Mouse (Mus musculus) neutrophil, adult 5-6 weeks (primary cell): ENCODE measurements at regions not wholly inside any gene's neighbourhood (a gene's known extent, or its start where the extent isn't known, plus 50 kb on each side); places are given as distances from the start of the nearest gene placed in this dataset.

ENCODE experiments used
- ATAC-seq: fragments of 151-379, 151-347 bp; 2 replicates; pipeline ENCODE4 v1.8.0; 2017; ENCODE audit warnings: mild to moderate bottlenecking, moderate TSS enrichment; ENCODE audit not compliant: insufficient number of reproducible peaks, poor library complexity, low FRiP score, severe bottlenecking; ENCODE audit errors: extremely low read depth

DNA sequence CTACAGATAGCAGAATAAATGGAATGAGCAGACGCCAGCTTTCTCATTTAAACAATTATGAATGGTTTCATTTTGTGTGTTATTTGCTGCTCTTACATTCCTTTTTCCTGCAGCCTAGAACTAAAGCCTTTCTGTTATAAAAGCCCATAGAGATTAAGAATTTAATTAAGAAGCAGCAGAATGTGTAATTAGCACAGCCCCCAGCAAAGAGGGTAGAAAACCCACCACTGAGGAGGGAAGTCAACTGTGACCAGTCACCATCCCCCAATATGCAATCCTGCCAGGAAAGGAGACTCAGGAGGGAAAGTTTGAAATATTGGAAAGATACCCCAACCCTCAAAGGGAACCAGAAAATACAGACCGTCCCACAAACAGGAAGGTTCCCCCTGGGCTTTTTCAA, 160.0 kb downstream of the Ankrd50 start:
- no peak for ATAC-seq

DNA sequence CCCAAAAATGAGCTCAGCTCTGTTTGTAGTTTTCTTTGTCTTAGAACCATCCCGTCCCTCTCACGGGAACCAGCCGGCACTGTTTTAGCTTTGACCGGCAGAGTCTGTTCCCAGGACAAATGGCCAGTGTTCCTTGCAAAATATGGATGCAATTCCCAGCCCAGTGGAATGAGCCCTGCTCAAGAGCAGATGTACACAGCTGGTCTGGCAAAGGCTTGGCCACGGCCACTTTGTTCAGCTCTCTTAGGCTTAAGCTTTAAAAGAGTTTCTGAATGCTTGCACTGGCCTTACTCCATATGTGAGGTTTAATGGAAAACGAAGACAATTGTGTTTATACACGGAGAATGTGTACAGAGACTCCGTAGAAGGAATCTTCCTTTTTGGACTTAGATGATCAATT, 162.2 kb downstream of the Ankrd50 start:
- ATAC-seq = no peak

DNA sequence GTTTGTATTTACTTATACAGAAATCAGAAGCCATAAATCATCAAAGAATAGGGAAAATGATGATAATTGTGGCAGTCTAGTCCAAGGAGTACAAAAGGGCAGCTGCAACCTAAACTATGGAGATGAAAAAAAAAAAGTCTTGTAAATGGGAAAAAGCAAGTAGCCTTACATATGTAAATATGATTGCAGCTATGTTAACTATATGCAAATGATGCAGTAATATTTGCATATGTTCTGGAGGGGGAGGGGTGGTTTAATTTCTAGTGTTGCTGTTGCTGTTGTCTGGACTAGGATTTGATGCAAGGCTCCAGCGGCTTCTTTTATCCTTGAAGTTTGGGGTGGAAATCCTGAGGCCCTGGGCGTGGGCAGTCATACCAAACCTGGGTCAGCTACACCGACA, 163.0 kb downstream of the Ankrd50 start:
- no peak for ATAC-seq

DNA sequence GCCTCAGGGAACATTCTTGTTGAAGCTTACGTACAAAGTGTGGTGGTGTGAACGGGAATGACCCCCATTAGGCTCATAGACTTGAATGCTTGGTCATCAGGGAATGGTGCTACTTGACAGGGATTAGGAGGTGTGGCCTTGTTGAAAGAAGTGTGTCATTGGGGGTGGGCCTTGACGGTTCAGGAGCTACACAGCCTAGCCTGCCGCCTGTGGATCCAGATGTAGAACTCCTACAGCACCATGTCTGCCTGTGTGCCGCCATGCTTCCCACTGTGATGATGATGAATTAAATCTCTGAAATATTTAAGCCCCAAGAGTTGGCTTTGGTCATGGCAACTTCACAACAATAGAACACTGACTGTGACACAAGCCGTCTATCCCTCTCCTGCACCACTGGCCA, 163.6 kb downstream of the Ankrd50 start:
- no peak for ATAC-seq

DNA sequence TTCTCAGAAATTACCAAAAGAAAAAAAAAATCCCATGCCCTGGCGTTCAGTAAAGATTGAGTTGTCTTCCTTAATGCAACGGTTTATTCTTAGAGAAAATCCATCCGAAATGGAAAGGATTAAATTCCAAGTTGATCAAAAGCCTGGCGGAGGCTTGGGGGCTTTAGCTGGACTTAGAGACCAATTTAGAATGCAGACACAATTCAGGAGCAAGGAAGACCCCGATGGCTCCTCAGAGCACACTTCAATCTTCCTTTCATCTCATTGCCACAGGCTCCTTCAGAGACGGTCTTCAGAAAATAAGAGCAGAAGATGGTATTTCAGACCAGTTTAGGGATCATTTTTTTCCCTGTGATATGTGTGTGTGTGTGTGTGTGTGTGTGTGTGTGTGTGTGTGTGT, 171.8 kb downstream of the Ankrd50 start:
- ATAC-seq = no peak

DNA sequence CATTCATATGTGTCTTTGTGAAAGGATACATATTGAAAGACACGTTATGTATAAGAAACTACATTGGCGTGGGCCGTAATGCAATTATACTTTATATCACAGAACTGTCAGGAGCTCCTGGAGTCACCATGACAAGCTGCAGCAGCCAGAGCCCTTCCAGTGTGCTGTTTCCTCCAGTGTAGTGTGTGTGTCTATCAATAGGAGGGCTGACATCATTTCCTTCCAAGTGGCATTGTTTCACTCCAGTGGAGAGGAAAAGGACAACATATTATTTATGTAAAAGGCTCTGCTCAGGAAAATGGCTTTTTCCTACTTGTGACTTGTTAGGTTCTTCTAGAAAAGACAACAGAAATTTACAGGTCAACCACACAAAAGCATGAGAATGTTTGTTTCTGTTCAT, 172.5 kb downstream of the Ankrd50 start:
- ATAC-seq = no peak

DNA sequence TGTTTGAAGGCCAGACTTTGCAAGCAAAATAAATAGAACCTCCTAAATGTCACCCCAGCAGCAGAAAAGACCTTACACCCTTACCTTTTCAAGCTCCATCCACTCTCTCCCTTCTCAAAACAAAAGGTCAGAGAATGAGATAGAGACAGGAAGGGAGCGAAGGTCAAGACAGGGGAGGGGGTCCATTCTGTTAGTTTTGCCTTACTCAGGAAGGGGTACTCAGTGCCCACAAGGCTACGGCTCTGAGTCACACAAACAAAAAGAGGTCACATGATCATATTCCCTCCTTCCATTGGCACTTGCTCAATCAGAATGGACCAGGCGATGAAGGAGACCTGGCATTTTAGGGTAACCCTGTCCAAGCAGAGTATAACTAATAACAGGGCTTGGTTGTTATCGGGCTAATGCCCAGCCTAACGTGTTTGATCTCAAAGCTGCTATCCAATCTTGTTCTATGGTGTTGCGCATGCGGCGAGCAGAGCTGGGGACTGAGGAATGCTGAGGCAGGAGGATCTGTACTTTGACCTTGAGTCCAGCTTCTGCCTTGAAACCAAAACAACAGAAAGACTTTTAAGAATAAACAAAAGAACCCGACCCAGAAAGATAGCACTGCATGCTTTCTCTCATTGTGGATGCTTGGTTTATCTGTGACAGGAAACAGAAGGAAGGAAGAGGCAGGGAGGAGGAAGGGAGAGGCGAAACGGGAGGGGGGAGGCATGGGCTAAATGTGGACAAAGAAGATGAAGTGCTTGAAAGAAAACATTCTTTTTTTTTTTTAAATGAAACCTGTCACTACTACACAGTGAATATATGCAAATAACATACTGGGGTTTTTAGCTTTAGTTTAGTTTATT, 184.5 kb downstream of the Ankrd50 start:
- ATAC-seq = no peak

DNA sequence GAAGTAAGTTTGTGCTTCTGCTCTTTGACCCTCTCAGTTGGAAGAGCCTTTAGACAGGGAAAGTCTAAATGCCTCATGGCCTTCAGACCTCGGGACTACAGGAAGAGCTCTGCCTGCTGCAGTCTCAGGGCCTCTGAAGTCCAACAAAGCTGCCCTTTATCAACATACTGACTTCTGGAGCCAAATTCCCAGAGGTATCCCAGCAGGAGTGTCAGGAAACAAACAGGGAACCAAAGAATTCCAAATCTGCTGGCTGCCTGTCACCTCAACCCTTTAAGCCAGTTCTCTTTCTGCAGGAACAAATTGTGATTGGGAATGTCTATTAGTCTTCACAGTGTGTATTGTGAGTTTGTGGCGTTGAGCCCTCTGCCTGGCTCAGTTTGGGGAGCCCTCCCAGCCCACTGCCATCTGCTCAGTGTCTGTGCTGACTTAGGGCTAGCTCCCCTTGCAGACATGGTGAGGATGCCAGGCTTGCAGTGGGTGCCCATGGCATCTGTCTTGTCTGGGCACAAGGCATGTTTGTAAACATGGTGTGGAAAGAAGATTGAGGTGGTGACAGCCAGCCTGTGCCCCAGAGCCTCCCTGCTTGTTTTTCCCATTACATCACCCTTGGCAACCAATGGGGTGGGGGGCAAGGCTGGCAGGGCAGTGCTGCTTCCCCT, 185.3 kb downstream of the Ankrd50 start:
- no peak for ATAC-seq

DNA sequence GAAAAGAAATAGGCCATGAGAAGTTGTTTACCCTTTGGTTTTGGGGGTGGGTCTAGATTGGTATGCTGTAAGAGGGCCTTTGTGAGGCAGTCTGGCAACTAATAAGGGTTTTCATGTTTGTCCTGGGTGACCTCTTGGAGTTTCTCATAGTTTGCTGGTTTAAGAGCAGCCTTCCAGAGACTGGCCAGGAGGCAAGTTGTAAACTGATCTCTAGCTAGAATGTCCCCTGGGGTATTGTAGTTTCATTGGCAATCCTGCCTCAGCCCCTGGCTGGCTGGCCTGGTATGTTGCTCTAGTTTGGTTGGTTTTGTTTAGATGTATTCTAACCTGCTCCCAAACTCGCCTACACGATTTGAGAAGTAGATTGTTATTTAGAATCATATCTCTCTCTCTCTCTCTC, 187.1 kb downstream of the Ankrd50 start:
- ATAC-seq = no peak

DNA sequence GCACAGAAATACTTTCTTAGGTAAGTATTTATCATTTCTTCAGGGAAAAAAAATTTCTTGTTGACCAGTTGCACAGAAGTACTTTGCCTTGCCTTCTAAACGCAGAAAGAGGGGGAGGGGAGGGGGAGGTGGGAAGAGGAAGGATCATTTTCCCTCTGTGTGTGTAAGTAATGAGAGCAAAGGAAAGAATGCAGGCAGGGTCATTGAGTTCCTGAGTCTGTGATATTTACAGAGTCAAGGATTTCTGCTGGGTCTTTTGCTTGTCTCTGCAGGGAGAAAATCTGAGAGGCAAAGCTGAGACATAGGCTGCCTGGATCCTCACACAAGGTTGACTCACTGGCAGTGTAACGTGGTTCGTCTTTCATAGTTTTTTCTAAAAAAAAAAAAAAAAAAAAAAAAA, 195.6 kb downstream of the Ankrd50 start:
- no peak for ATAC-seq

DNA sequence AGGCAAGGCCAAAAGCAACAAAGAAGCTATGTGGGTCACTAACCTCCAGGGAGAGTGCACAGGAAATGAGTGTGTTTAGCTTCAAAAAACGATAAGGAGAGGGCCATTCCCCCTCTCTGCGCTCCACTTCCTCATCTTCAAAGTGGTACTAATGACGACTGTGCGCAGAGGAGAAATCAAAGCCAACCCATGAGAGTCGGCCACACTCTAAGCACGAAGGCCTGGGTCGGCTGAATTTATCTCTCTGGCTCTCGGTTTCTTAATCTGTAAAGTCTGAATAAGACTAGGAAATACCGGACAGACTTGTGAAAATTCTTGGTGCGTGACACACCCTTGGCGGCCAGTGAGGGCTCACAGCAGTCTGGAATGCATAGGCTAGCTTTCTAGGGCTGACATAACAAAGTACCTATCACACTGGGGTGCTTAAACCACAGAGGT, 200.9 kb downstream of the Ankrd50 start:
- peak; percentile 41; the same call in 1 of the 2 replicates for ATAC-seq

DNA sequence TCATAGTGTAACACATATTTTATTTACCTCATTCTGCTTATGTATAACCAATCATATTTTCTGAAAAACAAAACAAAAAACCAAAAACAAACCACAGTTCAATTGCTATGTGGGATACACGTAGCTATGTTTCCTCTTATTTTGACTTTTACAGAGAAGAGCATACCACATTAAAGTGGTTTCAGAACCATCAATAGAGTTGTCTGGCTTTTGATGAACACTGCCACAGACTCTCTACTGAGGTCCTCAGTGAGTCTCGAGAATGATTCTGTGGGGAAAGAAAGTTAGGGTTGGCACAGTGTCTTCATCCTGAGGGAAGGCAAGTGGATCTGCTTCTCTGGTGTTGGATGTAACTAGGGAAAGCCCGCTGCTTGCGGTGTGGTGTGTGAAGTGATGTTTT, 201.8 kb downstream of the Ankrd50 start:
- no peak for ATAC-seq

DNA sequence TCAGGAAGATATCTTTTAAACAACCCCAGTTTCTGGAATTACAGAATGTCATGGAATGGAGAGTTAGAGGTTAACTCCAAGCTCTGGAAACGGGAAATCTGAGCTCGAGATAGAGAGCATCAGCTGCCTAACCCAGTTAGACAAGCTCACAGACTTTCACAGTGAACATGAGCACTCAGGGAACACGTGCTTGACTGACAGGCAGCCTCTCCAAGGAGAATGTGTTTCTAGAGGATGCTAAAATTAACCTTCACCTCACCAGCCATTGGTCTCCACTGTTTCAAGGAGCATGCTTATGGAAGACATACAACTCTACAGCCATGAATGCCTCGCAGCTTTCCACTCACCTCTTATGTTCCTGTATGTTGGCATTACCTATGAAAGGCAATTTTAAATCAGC, 203.0 kb downstream of the Ankrd50 start:
- ATAC-seq = no peak

DNA sequence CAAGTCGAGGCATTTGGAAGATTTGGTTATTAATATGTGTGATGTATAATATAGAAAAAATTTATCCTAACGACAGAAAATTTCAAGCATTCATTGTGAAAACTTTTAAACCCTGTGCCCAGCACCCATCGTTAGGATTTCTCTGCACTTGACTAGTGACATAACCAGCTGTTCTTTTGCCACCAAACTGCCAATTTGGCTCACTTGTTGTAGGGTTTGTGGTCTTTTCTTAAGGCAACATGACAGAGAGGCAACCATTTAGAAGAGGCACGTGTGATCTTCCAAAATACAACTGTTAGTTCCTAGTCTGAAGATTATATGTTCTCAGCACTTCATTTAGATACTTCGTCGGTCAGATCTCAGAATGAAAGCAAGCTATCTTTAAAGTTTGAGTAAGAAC, 203.8 kb downstream of the Ankrd50 start:
- no peak for ATAC-seq

DNA sequence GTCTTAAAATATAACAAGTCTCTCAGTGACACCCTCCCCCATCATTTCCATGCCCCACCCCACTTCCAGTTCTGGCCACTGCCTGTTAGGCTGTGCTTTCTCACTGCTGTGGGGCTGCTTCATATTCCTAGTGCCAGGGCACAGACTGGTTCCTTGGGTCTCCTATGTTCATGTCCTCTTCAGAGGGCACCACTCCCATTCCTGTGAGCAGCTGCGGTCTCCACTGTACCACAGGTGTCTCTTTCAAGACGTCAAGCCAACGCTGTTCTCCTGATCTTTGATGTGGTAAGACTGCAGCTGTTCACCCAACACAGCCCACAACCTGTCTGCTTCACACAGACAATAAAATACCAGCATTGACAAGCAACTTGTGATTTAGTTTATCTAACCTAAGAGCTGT, 204.5 kb downstream of the Ankrd50 start:
- ATAC-seq = peak; percentile 58

DNA sequence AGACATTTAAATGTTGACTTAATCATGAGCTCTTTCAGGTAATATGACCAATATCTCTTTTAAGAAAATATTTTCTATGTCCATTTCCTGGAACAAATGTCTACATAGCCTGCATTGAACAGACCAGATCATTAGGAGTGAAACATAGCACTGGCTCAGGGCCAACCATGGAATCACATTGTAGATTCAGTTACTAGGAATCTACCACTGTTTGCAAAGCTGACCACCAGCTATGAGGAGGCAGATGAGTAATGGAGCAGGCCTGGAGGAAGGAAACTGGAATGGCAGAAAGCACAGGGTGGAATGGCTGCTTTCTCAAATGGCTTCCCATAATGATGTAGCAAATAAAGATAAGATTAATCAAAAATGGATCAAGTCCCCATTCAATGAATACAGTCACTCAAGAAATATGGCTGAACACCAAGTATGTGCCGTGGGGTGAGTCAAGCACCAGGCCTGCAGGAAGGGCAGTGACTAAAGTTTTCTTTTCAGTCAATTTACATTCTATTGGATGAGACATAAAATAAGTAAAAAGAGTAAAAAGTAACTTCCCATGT, 207.6 kb downstream of the Ankrd50 start:
- ATAC-seq = no peak

DNA sequence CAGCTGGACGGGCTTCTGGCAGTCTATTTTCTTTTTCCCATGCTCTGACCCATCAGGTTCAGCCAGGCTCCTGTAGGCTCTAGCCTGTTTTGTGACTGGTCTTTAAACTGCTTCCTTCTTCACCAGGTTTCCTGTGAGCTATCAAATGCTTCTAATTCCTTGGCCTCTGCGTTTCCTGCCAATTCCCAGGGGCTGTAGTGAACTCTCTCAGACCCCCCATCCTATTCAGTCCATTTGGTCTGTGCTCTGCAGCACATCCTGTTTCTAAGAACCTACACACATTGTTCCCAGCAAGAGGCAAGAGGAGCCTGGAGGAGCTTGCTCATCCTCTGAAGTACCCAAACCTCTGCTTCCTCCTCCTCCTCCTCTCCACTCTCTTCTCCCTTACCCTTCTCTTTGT, 209.3 kb downstream of the Ankrd50 start:
- ATAC-seq = no peak

DNA sequence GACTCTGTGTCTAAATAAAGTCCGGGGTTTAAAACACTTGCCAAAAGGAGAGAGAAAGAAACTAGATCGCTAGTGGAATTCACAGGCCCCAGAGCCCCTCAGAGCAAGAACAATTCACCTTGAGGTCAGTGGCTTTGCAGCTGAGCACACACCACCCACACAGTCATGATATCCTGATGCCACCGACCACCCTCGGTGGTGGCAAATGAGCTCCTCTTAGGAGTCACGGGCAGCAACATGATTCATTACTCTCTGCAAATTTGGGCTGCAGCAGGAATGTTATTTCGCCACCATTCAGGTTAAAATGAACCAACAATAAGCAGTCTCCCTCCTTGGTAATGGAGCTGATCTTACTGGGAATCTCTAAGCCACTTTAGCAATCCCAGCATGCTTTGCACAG, 213.9 kb downstream of the Ankrd50 start:
- no peak for ATAC-seq

DNA sequence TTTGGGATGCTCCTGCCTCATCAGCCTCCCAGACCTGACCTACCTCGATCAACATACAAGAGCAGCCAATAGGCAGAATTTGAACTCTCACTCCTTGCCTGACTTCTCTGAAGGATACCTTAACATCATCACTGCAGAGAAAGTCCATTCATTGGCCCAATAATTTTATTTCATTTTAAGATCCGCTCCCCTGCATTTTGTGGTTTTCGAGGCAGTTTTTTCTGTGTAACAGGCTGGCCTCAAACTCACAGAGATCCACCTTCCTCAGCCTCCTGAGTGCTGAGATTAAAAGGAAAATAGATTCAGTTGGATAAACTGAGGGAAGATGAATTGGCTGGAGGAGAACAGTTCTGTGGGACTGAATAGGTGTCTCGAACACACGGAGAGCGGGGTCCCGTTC, 216.4 kb downstream of the Ankrd50 start:
- ATAC-seq = no peak
